Mouse (Mus musculus): ENCODE results near the gene Ipmk.

DNA sequence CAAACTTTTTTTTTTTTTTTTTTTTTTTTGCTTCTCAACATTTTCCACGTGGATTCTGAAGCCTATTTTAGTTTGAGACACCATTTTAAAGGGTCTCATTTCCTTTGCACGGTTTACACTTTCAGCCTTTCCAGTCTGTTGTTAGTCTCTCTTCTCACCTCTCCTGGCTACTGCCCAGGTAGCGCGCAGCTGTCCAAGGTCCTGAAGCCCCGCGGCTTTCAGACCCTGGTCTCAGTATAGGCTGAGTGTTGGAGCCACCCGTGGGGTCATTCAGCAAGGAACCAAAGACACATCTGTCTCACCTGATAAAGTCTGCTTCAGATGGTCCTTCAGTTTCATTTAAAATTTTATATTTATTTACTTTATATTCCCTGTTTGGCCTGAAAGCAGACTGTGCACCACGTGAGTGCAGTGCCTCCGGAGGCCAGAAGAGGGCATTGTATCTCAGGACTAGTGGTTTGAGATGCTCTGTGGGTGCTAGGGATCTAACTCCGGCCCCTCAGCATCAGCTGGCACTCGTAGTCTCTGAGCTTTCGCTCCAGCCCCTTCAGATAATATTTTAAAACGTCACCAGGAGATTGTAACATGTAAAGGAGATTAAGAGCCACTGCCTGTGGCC is 80.8 kb downstream of the Ipmk start:
- TF ChIP-seq CTCF (IDR thresholded peaks at IDR 0.05) (0 out of 2 replicates have a peak, but pooled peaks have one; percentile 8), EP300 (IDR thresholded peaks at IDR 0.05) (no peak)
